Mouse (Mus musculus) liver, embryonic 13.5 days (tissue): ENCODE measurements around the gene Zmiz1. TPM values are rescaled to one million over a fixed set of nuclear protein-coding genes. Genes with fewer than 3 reads are reported as not detected.

ENCODE experiments used
- ATAC-seq: fragments of 200-750 bp; cut with Nextera tagmentation; 2 replicates; pipeline ENCODE4 v1.8.0; 2017; ENCODE audit warnings: low read depth, mild to moderate bottlenecking, moderate number of reproducible peaks, moderate library complexity
- DNase-seq: peaks from one replicate; pipeline ENCODE4 v3.0.0; 2022
- H3K27ac ChIP-seq: fragments of 300-500 bp; sonication (generic); 2 replicates; pipeline ENCODE4 v1.5.1; 2015; ENCODE audit warnings: moderate library complexity, mild to moderate bottlenecking, inconsistent platforms
- H3K27me3 ChIP-seq: fragments of 300-500 bp; sonication (generic); 2 replicates; pipeline ENCODE4 v1.6.1; 2015; ENCODE audit warnings: mild to moderate bottlenecking, inconsistent platforms
- H3K36me3 ChIP-seq: fragments of 300-500 bp; sonication (generic); 2 replicates; pipeline ENCODE4 v1.6.1; 2015; ENCODE audit warnings: mild to moderate bottlenecking, inconsistent platforms
- H3K4me1 ChIP-seq: fragments of 300-500 bp; sonication (generic); replicated peaks from 2 replicates; pipeline ENCODE4 v1.6.1; 2015; ENCODE audit warnings: inconsistent platforms
- H3K4me2 ChIP-seq: fragments of 300-500 bp; sonication (generic); 2 replicates; pipeline ENCODE4 v1.6.1; 2015; ENCODE audit warnings: inconsistent platforms, mild to moderate bottlenecking, moderate library complexity
- H3K4me3 ChIP-seq: fragments of 300-500 bp; sonication (generic); replicated peaks from 2 replicates; pipeline ENCODE4 v1.5.1; 2015; ENCODE audit warnings: mild to moderate bottlenecking, inconsistent platforms
- H3K9ac ChIP-seq: fragments of 300-500 bp; sonication (generic); 2 replicates; pipeline ENCODE4 v1.6.1; 2015; ENCODE audit warnings: mild to moderate bottlenecking, inconsistent platforms
- H3K9me3 ChIP-seq: fragments of 300-500 bp; sonication (generic); replicated peaks from 2 replicates; pipeline ENCODE4 v1.6.1; 2016; ENCODE audit warnings: inconsistent platforms
- WGBS: fragments of 180-500 bp; shearing (Covaris S2); methylation state at CpG from one replicate; pipeline ENCODE4 v1.1.7; 2015; ENCODE audit not compliant: insufficient replicate concordance; 5-methylcytosine and 5-hydroxymethylcytosine counted together
- polyA plus RNA-seq: library from polyadenylated mRNA; unstranded; fragments of >200 nt; fragmentation: Nextera tagmentation; extraction: Ambion mirVana; gene quantifications from 2 replicates; pipeline ENCODE4 v1.2.1, GENCODE M21; 2015

The Zmiz1 gene
- polyA plus RNA-seq, 1 experiment from 2014 or later = 4.5 TPM

GRCm38 (mm10) chr14:25539493-25540116 is 80.6 kb downstream of the Zmiz1 start:
- H3K27me3 ChIP-seq = no peaks in the 10 kb centered on the region
- no peak overlapping the region for H3K4me2 ChIP-seq
- peaks cover 76% of the 10 kb centered on the region for H3K4me1 ChIP-seq
- DNase-seq (no peak), ATAC-seq (no peak)
- peaks cover 23% of the 10 kb centered on the region for H3K36me3 ChIP-seq
- no peak overlapping the region for H3K9ac ChIP-seq
- H3K4me3 ChIP-seq = no peak overlapping the region
- no peaks in the 10 kb centered on the region for H3K9me3 ChIP-seq
- WGBS = 83% methylated on average over 10 of the region's 10 CpGs
- H3K27ac ChIP-seq = no peak overlapping the region; the same call in 1 of the 2 replicates

- ATAC-seq (no peak), DNase-seq (no peak)
- Histone ChIP-seq H3K27me3 (no peaks in the 10 kb centered on the region), H3K4me1 (peaks cover 71% of the 10 kb centered on the region), H3K9me3 (no peaks in the 10 kb centered on the region), H3K4me3 (no peak overlapping the region), H3K9ac (no peak overlapping the region), H3K4me2 (no peak overlapping the region), H3K36me3 (peaks cover 25% of the 10 kb centered on the region), H3K27ac (no peak overlapping the region)
- 66% methylated on average over 4 of the region's 4 CpGs for WGBS
Measured at GRCm38 (mm10) chr14:25540172-25540571, 81.2 kb downstream of the Zmiz1 start.

- 71% methylated on average over 5 of the region's 5 CpGs for WGBS
- H3K9me3 ChIP-seq = no peaks in the 10 kb centered on the region
- ATAC-seq (no peak), DNase-seq (no peak)
- H3K9ac ChIP-seq = no peak overlapping the region
- peaks cover 31% of the 10 kb centered on the region for H3K36me3 ChIP-seq
- H3K4me1 ChIP-seq = peaks cover 65% of the 10 kb centered on the region
- H3K4me3 ChIP-seq = no peak overlapping the region
- H3K27me3 ChIP-seq = no peaks in the 10 kb centered on the region
- H3K4me2 ChIP-seq = no peak overlapping the region
- no peak overlapping the region for H3K27ac ChIP-seq
Measured at GRCm38 (mm10) chr14:25541213-25541612, 82.2 kb downstream of the Zmiz1 start.

GRCm38 (mm10) chr14:25543098-25543497 is 84.1 kb downstream of the Zmiz1 start:
- ATAC-seq (no peak), DNase-seq (no peak)
- 81% methylated on average over 4 of the region's 4 CpGs for WGBS
- Histone ChIP-seq H3K9ac (no peak overlapping the region), H3K27me3 (no peaks in the 10 kb centered on the region), H3K4me3 (no peak overlapping the region), H3K36me3 (peaks cover 27% of the 10 kb centered on the region), H3K4me1 (peaks cover 61% of the 10 kb centered on the region), H3K27ac (no peak overlapping the region), H3K9me3 (no peaks in the 10 kb centered on the region), H3K4me2 (no peak overlapping the region)

- H3K27me3 ChIP-seq = no peaks in the 10 kb centered on the region
- H3K36me3 ChIP-seq = peaks cover 26% of the 10 kb centered on the region
- H3K4me1 ChIP-seq = peaks cover 55% of the 10 kb centered on the region
- DNase-seq = no peak
- WGBS = 94% methylated on average over 4 of the region's 4 CpGs
- ATAC-seq = no peak
- no peak overlapping the region for H3K4me2 ChIP-seq
- H3K9me3 ChIP-seq = no peaks in the 10 kb centered on the region
- no peak overlapping the region for H3K4me3 ChIP-seq
- H3K9ac ChIP-seq = no peak overlapping the region
- H3K27ac ChIP-seq = no peak overlapping the region; the same call in 1 of the 2 replicates
Measured at GRCm38 (mm10) chr14:25543927-25544326, 84.9 kb downstream of the Zmiz1 start.

GRCm38 (mm10) chr14:25546852-25547621 is 88.1 kb downstream of the Zmiz1 start:
- ATAC-seq = peak; percentile 47; the same call in 1 of the 2 replicates
- Histone ChIP-seq H3K4me1 (peaks cover 35% of the 10 kb centered on the region), H3K27ac (peak overlapping the region; percentile 27; the same call in 1 of the 2 replicates), H3K36me3 (peaks cover 19% of the 10 kb centered on the region), H3K27me3 (no peaks in the 10 kb centered on the region), H3K4me2 (no peak overlapping the region), H3K9ac (no peak overlapping the region), H3K9me3 (no peaks in the 10 kb centered on the region), H3K4me3 (no peak overlapping the region)
- no peak for DNase-seq
- WGBS = 43% methylated on average over 14 of the region's 14 CpGs

GRCm38 (mm10) chr14:25547882-25548281 is 88.9 kb downstream of the Zmiz1 start:
- Histone ChIP-seq H3K4me2 (no peak overlapping the region), H3K27me3 (no peaks in the 10 kb centered on the region), H3K9me3 (no peaks in the 10 kb centered on the region), H3K27ac (no peak overlapping the region), H3K4me1 (peaks cover 30% of the 10 kb centered on the region), H3K9ac (no peak overlapping the region), H3K36me3 (peaks cover 19% of the 10 kb centered on the region), H3K4me3 (no peak overlapping the region)
- 54% methylated on average over 9 of the region's 9 CpGs for WGBS
- DNase-seq (no peak), ATAC-seq (no peak)

GRCm38 (mm10) chr14:25548650-25549049 is 89.7 kb downstream of the Zmiz1 start:
- Histone ChIP-seq H3K4me3 (no peak overlapping the region), H3K4me1 (peaks cover 26% of the 10 kb centered on the region), H3K9me3 (no peaks in the 10 kb centered on the region), H3K4me2 (no peak overlapping the region), H3K27me3 (no peaks in the 10 kb centered on the region), H3K9ac (no peak overlapping the region), H3K27ac (no peak overlapping the region), H3K36me3 (peaks cover 22% of the 10 kb centered on the region)
- ATAC-seq (no peak), DNase-seq (no peak)
- 75% methylated on average over 6 of the region's 6 CpGs for WGBS

GRCm38 (mm10) chr14:25549125-25549524 is 90.1 kb downstream of the Zmiz1 start:
- H3K4me2 ChIP-seq = no peak overlapping the region
- no peaks in the 10 kb centered on the region for H3K9me3 ChIP-seq
- WGBS = 76% methylated on average over 7 of the region's 7 CpGs
- H3K9ac ChIP-seq = no peak overlapping the region
- H3K4me3 ChIP-seq = no peak overlapping the region
- no peak for DNase-seq
- no peak for ATAC-seq
- no peaks in the 10 kb centered on the region for H3K27me3 ChIP-seq
- H3K4me1 ChIP-seq = peaks cover 23% of the 10 kb centered on the region
- H3K36me3 ChIP-seq = peaks cover 22% of the 10 kb centered on the region
- no peak overlapping the region for H3K27ac ChIP-seq

GRCm38 (mm10) chr14:25549871-25550840 is 91.2 kb downstream of the Zmiz1 start:
- no peaks in the 10 kb centered on the region for H3K9me3 ChIP-seq
- no peaks in the 10 kb centered on the region for H3K27me3 ChIP-seq
- 74% methylated on average over 10 of the region's 10 CpGs for WGBS
- no peak overlapping the region for H3K4me3 ChIP-seq
- H3K9ac ChIP-seq = no peak overlapping the region
- H3K4me2 ChIP-seq = no peak overlapping the region
- H3K36me3 ChIP-seq = peaks cover 18% of the 10 kb centered on the region
- DNase-seq (no peak), ATAC-seq (no peak)
- H3K27ac ChIP-seq = no peak overlapping the region; the same call in 1 of the 2 replicates
- H3K4me1 ChIP-seq = peaks cover 31% of the 10 kb centered on the region

- ATAC-seq (no peak), DNase-seq (no peak)
- Histone ChIP-seq H3K36me3 (peaks cover 7% of the 10 kb centered on the region), H3K4me1 (peaks cover 35% of the 10 kb centered on the region), H3K27me3 (no peaks in the 10 kb centered on the region), H3K9ac (no peak overlapping the region), H3K27ac (no peak overlapping the region), H3K9me3 (no peaks in the 10 kb centered on the region), H3K4me3 (no peak overlapping the region), H3K4me2 (no peak overlapping the region)
- WGBS = 69% methylated on average over 2 of the region's 2 CpGs
Measured at GRCm38 (mm10) chr14:25551731-25552130, 92.7 kb downstream of the Zmiz1 start.
